Mouse (Mus musculus): Measurements from ENCODE around the gene Scn2b. TPM values are rescaled to one million over a fixed set of nuclear protein-coding genes. Genes with fewer than 3 reads are reported as not detected.

The Scn2b gene
- 1.3 and 2.3 TPM in 2 replicates for polyA plus RNA-seq (2015; fragmentation: Nextera tagmentation; extraction: Ambion mirVana)

DNA sequence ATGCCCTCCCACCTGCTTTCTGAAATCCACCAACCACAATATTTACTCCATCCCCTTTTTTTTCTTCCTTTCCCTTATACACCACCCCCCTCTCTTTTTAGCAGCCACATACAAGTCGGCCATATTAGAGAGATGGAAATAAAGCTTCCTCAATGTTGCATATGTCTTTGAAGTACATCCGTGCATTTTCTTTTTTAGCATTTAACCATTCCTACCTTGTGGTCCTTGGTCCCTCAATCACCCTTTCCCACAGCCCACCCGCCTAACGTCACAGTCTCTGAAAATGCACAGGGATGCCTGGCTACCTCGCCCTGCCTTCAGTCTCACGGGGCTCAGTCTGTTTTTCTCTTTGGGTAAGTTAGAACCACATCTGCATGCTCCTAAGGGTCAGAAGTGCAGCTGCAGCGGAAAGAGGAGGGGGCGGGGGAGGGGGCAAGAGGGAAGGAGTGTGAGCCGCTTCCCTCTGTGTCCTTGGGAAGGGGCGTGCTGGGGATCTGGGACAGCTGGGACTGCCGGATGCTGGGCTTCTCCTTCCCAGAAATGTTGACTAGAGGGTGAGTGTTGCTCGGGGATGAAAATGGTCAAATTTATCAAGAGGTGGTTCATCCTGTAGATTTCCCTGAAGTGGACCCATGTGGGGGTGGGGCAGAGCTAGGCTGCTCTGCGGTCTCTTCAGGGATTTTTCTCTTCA lies at the start of gene Scn2b:
TSS of gene Scn2b (plus strand) at position 42 of the 691 bp plus-strand sequence.
- Histone ChIP-seq H3K4me3 (ENCODE audit: low read length) (peak within 1 kb of the TSS; percentile 51), H3K27ac (ENCODE audit: low read length) (peak within 1 kb of the TSS; percentile 47; the same call in 1 of the 2 replicates), H3K4me1 (ENCODE audit: control insufficient read depth, insufficient read depth, low read length) (peaks cover 10% of the 10 kb centered on the region), H3K9ac (ENCODE audit: low read length) (peak within 1 kb of the TSS; percentile 76), H3K9me3 (replicated peaks; ENCODE audit: control insufficient read depth, low read length) (no peaks in the 10 kb centered on the region), H3K4me2 (ENCODE audit: low read depth, low read length) (peak within 1 kb of the TSS; percentile 62), H3K36me3 (ENCODE audit: control insufficient read depth, insufficient read depth) (no peaks in the 10 kb centered on the region), H3K27me3 (ENCODE audit: control insufficient read depth, insufficient read depth, low read length) (0 out of 2 replicates have a peak, but pooled peaks cover 2% of the 10 kb centered on the region)
- WGBS = under 1% methylated on average over 13 of the region's 13 CpGs
- ATAC-seq (replicated peaks; ENCODE audit: extremely low read depth, insufficient read depth, low FRiP score) = no peak; the same call in 1 of the 2 replicates

DNA sequence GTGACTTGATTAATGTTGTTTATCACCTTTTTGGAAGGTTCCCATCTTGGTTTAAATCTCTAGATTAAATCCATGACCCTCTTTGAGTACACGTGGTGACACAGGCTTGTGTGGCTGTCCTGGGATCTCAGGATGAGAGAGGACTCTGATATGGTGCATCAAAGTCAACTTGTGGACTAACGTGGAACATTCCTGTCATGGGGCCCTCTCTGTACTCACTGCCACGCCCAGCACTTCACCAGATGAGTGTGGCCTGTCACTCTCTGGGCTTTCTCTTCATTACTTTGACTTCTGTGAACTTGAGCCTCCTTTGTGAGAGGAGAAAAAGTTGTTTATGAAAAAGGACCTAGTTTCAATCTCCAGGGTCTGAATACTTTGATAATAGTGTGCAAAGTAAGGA lies 45.8 kb upstream of the Scn2b start:
- Histone ChIP-seq H3K27me3 (ENCODE audit: control insufficient read depth, insufficient read depth, low read length) (no peaks in the 10 kb centered on the region), H3K9me3 (replicated peaks; ENCODE audit: control insufficient read depth, low read length) (no peaks in the 10 kb centered on the region), H3K4me3 (ENCODE audit: low read length) (no peak overlapping the region), H3K36me3 (ENCODE audit: control insufficient read depth, insufficient read depth) (no peaks in the 10 kb centered on the region), H3K4me2 (ENCODE audit: low read depth, low read length) (no peak overlapping the region), H3K9ac (ENCODE audit: low read length) (no peak overlapping the region), H3K4me1 (ENCODE audit: control insufficient read depth, insufficient read depth, low read length) (no peaks in the 10 kb centered on the region), H3K27ac (ENCODE audit: low read length) (no peak overlapping the region)
- WGBS = 33% methylated on average over 3 of the region's 3 CpGs
- ATAC-seq (replicated peaks; ENCODE audit: extremely low read depth, insufficient read depth, low FRiP score) = no peak

DNA sequence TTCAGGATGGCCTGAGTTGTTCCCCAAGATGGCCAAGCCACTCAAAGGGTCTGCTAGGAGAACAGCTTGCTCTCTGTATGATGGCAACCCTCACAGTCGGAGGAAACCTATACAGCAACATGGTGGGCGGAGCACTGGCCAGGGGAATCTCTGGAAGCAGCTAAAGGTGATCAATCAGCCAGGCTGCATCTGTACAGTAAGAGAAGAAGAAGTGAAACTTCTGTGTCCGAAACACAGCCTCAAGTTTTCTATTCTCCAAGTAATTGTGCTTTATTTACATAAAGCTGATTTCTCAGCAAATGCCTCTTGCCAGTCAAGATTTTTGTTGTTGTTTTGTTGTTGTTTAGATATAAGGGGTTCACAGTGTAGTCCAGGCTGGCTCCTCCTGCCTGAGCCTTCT lies 39.7 kb upstream of the Scn2b start:
- no peak overlapping the region for H3K4me2 ChIP-seq (ENCODE audit: low read depth, low read length)

DNA sequence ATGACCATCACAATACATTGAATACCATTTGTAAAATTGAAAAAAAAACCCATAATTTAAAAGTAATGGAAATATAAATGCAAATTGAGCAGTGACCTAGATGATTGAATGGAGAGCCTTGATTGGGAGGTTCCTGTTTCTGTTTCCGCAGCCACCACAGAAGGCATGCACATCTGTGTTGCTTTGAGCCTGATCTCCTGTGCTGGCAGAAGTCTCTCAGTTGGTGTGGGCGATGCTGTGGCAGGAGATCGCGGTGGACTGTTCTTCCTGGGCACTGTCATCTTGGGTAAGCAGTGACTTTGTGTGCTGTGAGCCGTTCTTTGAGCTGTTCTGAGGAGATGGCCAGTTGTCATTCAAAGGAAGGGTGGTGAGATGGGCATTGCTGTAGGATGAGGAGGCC lies 38.6 kb upstream of the Scn2b start, which contains the start of gene Jaml:
TSS of gene Jaml (plus strand) at position 173 of the 400 bp plus-strand sequence.
- Histone ChIP-seq H3K27ac (ENCODE audit: low read length) (no peak within 1 kb of the TSS), H3K4me1 (ENCODE audit: control insufficient read depth, insufficient read depth, low read length) (no peaks in the 10 kb centered on the region), H3K9me3 (replicated peaks; ENCODE audit: control insufficient read depth, low read length) (no peaks in the 10 kb centered on the region), H3K4me2 (ENCODE audit: low read depth, low read length) (no peak within 1 kb of the TSS), H3K27me3 (ENCODE audit: control insufficient read depth, insufficient read depth, low read length) (peaks cover 3% of the 10 kb centered on the region; the same call in 1 of the 2 replicates), H3K9ac (ENCODE audit: low read length) (no peak within 1 kb of the TSS), H3K36me3 (ENCODE audit: control insufficient read depth, insufficient read depth) (no peaks in the 10 kb centered on the region), H3K4me3 (ENCODE audit: low read length) (no peak within 1 kb of the TSS)
- no peak for ATAC-seq (replicated peaks; ENCODE audit: extremely low read depth, insufficient read depth, low FRiP score)
- 77% methylated on average over 5 of the region's 5 CpGs for WGBS

More for the DNA sequence above, 39.7 kb upstream of the Scn2b start:
- Histone ChIP-seq H3K4me1 (ENCODE audit: control insufficient read depth, insufficient read depth, low read length) (no peaks in the 10 kb centered on the region), H3K27ac (ENCODE audit: low read length) (no peak overlapping the region), H3K4me3 (ENCODE audit: low read length) (no peak overlapping the region), H3K36me3 (ENCODE audit: control insufficient read depth, insufficient read depth) (no peaks in the 10 kb centered on the region), H3K27me3 (ENCODE audit: control insufficient read depth, insufficient read depth, low read length) (peaks cover 3% of the 10 kb centered on the region; the same call in 1 of the 2 replicates), H3K9me3 (replicated peaks; ENCODE audit: control insufficient read depth, low read length) (no peaks in the 10 kb centered on the region), H3K9ac (ENCODE audit: low read length) (no peak overlapping the region)
- 49% methylated on average over 3 of the region's 3 CpGs for WGBS
- ATAC-seq (replicated peaks; ENCODE audit: extremely low read depth, insufficient read depth, low FRiP score) = no peak

DNA sequence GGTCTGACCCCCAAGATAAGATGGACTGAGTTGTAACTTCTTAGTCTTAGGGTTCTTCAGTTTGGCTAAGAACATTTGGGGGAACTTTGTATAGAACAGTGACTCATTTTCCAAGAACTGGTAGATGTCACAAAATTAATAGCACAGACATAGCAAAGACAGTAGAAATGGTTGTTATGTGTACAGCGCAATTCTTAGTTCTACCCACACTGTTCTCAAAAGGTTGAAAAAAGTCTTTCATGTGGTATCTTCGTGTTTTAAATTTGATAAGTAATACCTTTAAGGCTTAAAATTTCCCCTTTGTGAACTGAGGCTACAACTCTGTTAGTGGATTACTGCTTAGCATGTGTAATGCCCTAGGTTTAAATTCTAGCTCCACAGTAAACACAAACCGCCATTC lies 34.5 kb upstream of the Scn2b start:
- 76% methylated on average over 3 of the region's 3 CpGs for WGBS
- no peak overlapping the region for H3K27ac ChIP-seq (ENCODE audit: low read length)
- no peaks in the 10 kb centered on the region for H3K36me3 ChIP-seq (ENCODE audit: control insufficient read depth, insufficient read depth)
- no peak overlapping the region for H3K4me3 ChIP-seq (ENCODE audit: low read length)
- no peak for ATAC-seq (replicated peaks; ENCODE audit: extremely low read depth, insufficient read depth, low FRiP score)
- H3K4me2 ChIP-seq (ENCODE audit: low read depth, low read length) = no peak overlapping the region
- no peak overlapping the region for H3K9ac ChIP-seq (ENCODE audit: low read length)
- H3K27me3 ChIP-seq (ENCODE audit: control insufficient read depth, insufficient read depth, low read length) = peaks cover 3% of the 10 kb centered on the region; the same call in 1 of the 2 replicates
- no peaks in the 10 kb centered on the region for H3K4me1 ChIP-seq (ENCODE audit: control insufficient read depth, insufficient read depth, low read length)
- H3K9me3 ChIP-seq (replicated peaks; ENCODE audit: control insufficient read depth, low read length) = no peaks in the 10 kb centered on the region

DNA sequence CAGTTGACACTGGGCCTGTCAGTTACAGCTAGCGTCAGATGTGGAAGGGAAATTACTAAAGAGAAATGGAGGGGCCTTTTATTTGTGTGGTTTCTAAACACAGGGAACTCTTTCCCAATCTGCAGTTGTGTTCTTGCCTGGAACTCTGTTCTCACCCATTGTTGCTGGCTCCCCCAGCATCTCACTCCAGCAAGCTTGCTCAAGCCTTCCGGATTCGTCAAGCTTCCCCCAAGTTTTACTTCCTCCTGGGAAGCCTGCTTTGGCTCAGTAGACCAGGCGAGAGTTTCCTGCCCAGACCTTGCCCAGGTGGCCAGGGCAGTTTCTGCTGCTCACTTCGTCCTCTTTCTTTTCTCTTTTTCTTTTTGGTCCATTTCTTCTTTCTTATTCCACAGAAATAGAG lies 33.0 kb upstream of the Scn2b start:
- no peak overlapping the region for H3K9ac ChIP-seq (ENCODE audit: low read length)
- H3K36me3 ChIP-seq (ENCODE audit: control insufficient read depth, insufficient read depth) = no peaks in the 10 kb centered on the region
- no peaks in the 10 kb centered on the region for H3K9me3 ChIP-seq (replicated peaks; ENCODE audit: control insufficient read depth, low read length)
- H3K4me1 ChIP-seq (ENCODE audit: control insufficient read depth, insufficient read depth, low read length) = no peaks in the 10 kb centered on the region
- H3K27ac ChIP-seq (ENCODE audit: low read length) = no peak overlapping the region
- H3K4me2 ChIP-seq (ENCODE audit: low read depth, low read length) = no peak overlapping the region
- no peak overlapping the region for H3K4me3 ChIP-seq (ENCODE audit: low read length)
- 52% methylated on average over 5 of the region's 5 CpGs for WGBS
- ATAC-seq (replicated peaks; ENCODE audit: extremely low read depth, insufficient read depth, low FRiP score) = no peak
- H3K27me3 ChIP-seq (ENCODE audit: control insufficient read depth, insufficient read depth, low read length) = no peaks in the 10 kb centered on the region; the same call in 1 of the 2 replicates

DNA sequence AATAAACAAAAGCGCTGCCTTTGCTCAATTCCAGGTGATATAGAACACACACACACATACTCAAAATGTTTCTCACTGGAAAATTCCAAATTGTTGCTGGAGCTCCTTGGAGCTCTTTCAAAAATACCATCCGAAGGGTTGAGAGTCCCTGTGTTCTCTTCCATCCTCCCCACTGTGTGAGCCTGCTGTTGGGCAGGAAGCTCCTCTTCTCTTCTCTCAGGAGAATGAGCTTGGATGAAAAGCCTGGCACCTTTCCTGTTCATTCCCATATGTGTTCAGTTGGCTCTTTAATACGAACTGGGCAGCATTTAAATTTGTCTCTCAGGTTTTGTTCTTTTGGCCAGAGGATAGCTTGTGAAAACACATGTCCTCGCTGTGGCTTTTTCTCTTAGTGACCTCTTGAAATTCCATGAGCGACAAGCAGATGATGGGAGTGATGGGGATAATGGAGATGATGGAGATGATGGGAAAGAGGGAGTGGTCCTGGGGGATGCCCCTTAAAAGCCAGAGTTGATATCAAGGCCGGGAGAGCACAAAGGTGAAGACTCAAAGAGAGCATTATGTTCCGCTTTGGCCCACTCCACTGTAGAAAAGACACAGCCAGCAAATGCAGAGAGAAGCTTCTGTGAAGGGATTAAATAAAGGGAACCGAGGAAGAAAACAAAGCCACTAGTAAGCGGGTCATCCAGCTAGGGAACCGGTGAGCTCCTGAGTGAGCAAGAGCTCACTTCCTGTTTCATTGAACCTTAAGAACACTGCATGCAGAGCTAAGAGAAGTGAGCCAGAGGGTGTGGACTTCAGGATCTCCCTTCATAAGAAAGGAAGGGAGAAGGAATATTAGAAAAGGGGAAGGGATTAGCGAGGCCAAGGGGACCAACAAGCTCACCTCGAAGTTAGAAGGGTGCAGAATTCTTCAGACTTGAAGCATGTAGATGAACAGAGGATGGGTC lies 31.6 kb upstream of the Scn2b start:
- no peaks in the 10 kb centered on the region for H3K9me3 ChIP-seq (replicated peaks; ENCODE audit: control insufficient read depth, low read length)
- no peak overlapping the region for H3K4me2 ChIP-seq (ENCODE audit: low read depth, low read length)
- WGBS = 72% methylated on average over 12 of the region's 12 CpGs
- no peak for ATAC-seq (replicated peaks; ENCODE audit: extremely low read depth, insufficient read depth, low FRiP score)
- no peak overlapping the region for H3K9ac ChIP-seq (ENCODE audit: low read length)
- no peaks in the 10 kb centered on the region for H3K36me3 ChIP-seq (ENCODE audit: control insufficient read depth, insufficient read depth)
- H3K27ac ChIP-seq (ENCODE audit: low read length) = no peak overlapping the region
- H3K27me3 ChIP-seq (ENCODE audit: control insufficient read depth, insufficient read depth, low read length) = no peaks in the 10 kb centered on the region; the same call in 1 of the 2 replicates
- no peak overlapping the region for H3K4me3 ChIP-seq (ENCODE audit: low read length)
- no peaks in the 10 kb centered on the region for H3K4me1 ChIP-seq (ENCODE audit: control insufficient read depth, insufficient read depth, low read length)

DNA sequence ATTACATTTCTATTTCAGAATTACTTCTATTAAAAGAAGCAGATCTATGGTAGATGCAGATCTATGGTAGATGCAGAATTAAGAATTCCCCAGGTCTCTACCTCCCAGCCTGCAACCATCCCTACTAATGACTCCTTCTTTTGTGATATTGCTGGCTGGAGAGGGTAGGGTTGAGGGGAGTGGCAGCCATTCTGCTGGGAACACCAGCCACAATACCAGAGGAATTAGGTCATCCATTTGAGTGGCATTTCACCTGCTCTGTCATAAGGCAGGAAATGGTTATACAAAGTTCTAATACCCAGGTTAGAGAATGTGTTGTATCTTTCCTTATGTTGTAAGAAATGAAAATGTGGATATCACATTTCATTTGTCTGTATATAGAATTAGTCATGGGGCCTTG lies 29.5 kb upstream of the Scn2b start:
- H3K36me3 ChIP-seq (ENCODE audit: control insufficient read depth, insufficient read depth) = no peaks in the 10 kb centered on the region
- no peak for ATAC-seq (replicated peaks; ENCODE audit: extremely low read depth, insufficient read depth, low FRiP score)
- H3K4me3 ChIP-seq (ENCODE audit: low read length) = no peak overlapping the region
- H3K9me3 ChIP-seq (replicated peaks; ENCODE audit: control insufficient read depth, low read length) = no peaks in the 10 kb centered on the region
- H3K27me3 ChIP-seq (ENCODE audit: control insufficient read depth, insufficient read depth, low read length) = no peaks in the 10 kb centered on the region; the same call in 1 of the 2 replicates
- no peak overlapping the region for H3K4me2 ChIP-seq (ENCODE audit: low read depth, low read length)
- no peak overlapping the region for H3K27ac ChIP-seq (ENCODE audit: low read length)
- H3K9ac ChIP-seq (ENCODE audit: low read length) = no peak overlapping the region
- H3K4me1 ChIP-seq (ENCODE audit: control insufficient read depth, insufficient read depth, low read length) = peaks cover 5% of the 10 kb centered on the region; the same call in 1 of the 2 replicates
